9 mouse cellular contexts compared by ENCODE assay signal in genomic region chr7:104603173-104603572, GRCm38 (mm10). TPM values are rescaled to one million over a fixed set of nuclear protein-coding genes. Genes with fewer than 3 reads are reported as not detected.
A peak's percentile ranks its signal among the peaks of the same experiment; 100 is the strongest.
DNase-seq lines count a peak whose midpoint lies in the region; ATAC-seq and TF ChIP-seq lines count a peak whose summit lies in the region.
"Had no signal": no experiment of that assay in that cellular context is flagged by ENCODE, and none has a peak within 500 bp of the region (broad histone marks: within the 10 kb centered on the region; RNA-seq: fewer than 3 reads in every experiment).

No protein-coding gene starts in this region.

- peak; percentile 11 to 29 for DNase-seq in heart, adult 18-20 months
- DNase-seq in urinary bladder, postnatal 36 days (ENCODE audit: low spot score in 2 of 2) = peak; percentile 1 to 15
- no peak for DNase-seq in urinary bladder, postnatal 4 days (ENCODE audit: low spot score in 2 of 2)
- DNase-seq in embryonic facial prominence, embryonic 14.5 days (ENCODE audit: low spot score) = peak; percentile 3
- DNase-seq in lung, postnatal 0 days (ENCODE audit: low spot score) = peak; percentile 25
- peak; percentile 9 to 11 for DNase-seq in thymus, adult 18-20 months
- no peak for DNase-seq in cerebellum, adult 18-20 months

- no peak overlapping the region for H3K4me2 ChIP-seq in heart, embryonic 12.5 days
- no peak overlapping the region for H3K4me2 ChIP-seq in embryonic facial prominence, embryonic 14.5 days (ENCODE audit: low read depth, low read length)
- no peak overlapping the region for H3K4me2 ChIP-seq in lung, postnatal 0 days (replicated peaks; ENCODE audit: low read depth, low read length)

- no peaks in the 10 kb centered on the region for H3K27me3 ChIP-seq in heart, embryonic 12.5 days (replicated peaks)
- no peaks in the 10 kb centered on the region for H3K27me3 ChIP-seq in embryonic facial prominence, embryonic 14.5 days (replicated peaks; ENCODE audit: control insufficient read depth, insufficient read depth, low read length)
- H3K27me3 ChIP-seq in lung, postnatal 0 days (replicated peaks; ENCODE audit: insufficient read depth, low read length) = no peaks in the 10 kb centered on the region

- H3K9ac ChIP-seq in heart, embryonic 12.5 days = no peak overlapping the region
- H3K9ac ChIP-seq in embryonic facial prominence, embryonic 14.5 days (ENCODE audit: low read depth, low read length) = no peak overlapping the region
- H3K9ac ChIP-seq in lung, postnatal 0 days (replicated peaks; ENCODE audit: low read depth) = no peak overlapping the region

- TF ChIP-seq EP300 in lung, postnatal 0 days (IDR thresholded peaks at IDR 0.05) = no peak

- ATAC-seq in heart, embryonic 12.5 days (ENCODE audit: insufficient number of reproducible peaks, low FRiP score) = no peak
- ATAC-seq in embryonic facial prominence, embryonic 14.5 days (ENCODE audit: low read depth) = no peak
- no peak for ATAC-seq in lung, postnatal 0 days

- WGBS in heart, embryonic 12.5 days = 1% methylated on average over 3 of the region's 3 CpGs
- WGBS in embryonic facial prominence, embryonic 14.5 days = 3% methylated on average over 3 of the region's 3 CpGs
- WGBS in lung, postnatal 0 days = 6% methylated on average over 3 of the region's 3 CpGs

- no peak overlapping the region for H3K4me3 ChIP-seq in heart, embryonic 12.5 days
- H3K4me3 ChIP-seq in embryonic facial prominence, embryonic 14.5 days (ENCODE audit: low read depth, low read length) = no peak overlapping the region
- no peak overlapping the region for H3K4me3 ChIP-seq in lung, postnatal 0 days (ENCODE audit: low read depth, low read length)

- H3K27ac ChIP-seq in heart, embryonic 12.5 days (ENCODE audit: poor library complexity, severe bottlenecking) = no peak overlapping the region
- no peak overlapping the region for H3K27ac ChIP-seq in embryonic facial prominence, embryonic 14.5 days (replicated peaks; ENCODE audit: low read depth, low read length)
- no peak overlapping the region for H3K27ac ChIP-seq in lung, postnatal 0 days (ENCODE audit: low read length)
- H3K27ac ChIP-seq: macrophage had no signal

- H3K9me3 ChIP-seq in heart, embryonic 12.5 days (replicated peaks) = no peaks in the 10 kb centered on the region
- no peaks in the 10 kb centered on the region for H3K9me3 ChIP-seq in embryonic facial prominence, embryonic 14.5 days (ENCODE audit: control insufficient read depth, low read length)
- no peaks in the 10 kb centered on the region for H3K9me3 ChIP-seq in lung, postnatal 0 days (ENCODE audit: low read length)

- peak; percentile 72 for TF ChIP-seq CTCF in lung, postnatal 0 days (IDR thresholded peaks at IDR 0.05)

- no peaks in the 10 kb centered on the region for H3K4me1 ChIP-seq in heart, embryonic 12.5 days (replicated peaks)
- H3K4me1 ChIP-seq in embryonic facial prominence, embryonic 14.5 days (ENCODE audit: control insufficient read depth, insufficient read depth, low read length) = no peaks in the 10 kb centered on the region
- H3K4me1 ChIP-seq in lung, postnatal 0 days (ENCODE audit: insufficient read depth, low read depth, low read length) = no peaks in the 10 kb centered on the region

- H3K36me3 ChIP-seq in heart, embryonic 12.5 days = no peaks in the 10 kb centered on the region
- no peaks in the 10 kb centered on the region for H3K36me3 ChIP-seq in embryonic facial prominence, embryonic 14.5 days (ENCODE audit: control insufficient read depth, insufficient read depth, low read length)
- H3K36me3 ChIP-seq in lung, postnatal 0 days (ENCODE audit: insufficient read depth, low read length) = no peaks in the 10 kb centered on the region

RNA-seq across cellular contexts. Expression of gene Olfr655, which starts 1.6 kb away (rescaled TPM):
- not detected for total RNA-seq in heart, adult 18-20 months (2021)
- polyA plus RNA-seq in heart, embryonic 12.5 days (2016; fragmentation: Nextera tagmentation; extraction: Ambion mirVana) = not detected in 2 replicates
- polyA plus RNA-seq in embryonic facial prominence, embryonic 14.5 days (2014; fragmentation: Nextera tagmentation; extraction: Ambion mirVana) = not detected in 2 replicates
- polyA plus RNA-seq in lung, postnatal 0 days (2015; fragmentation: Nextera tagmentation; extraction: Ambion mirVana) = not detected in 2 replicates
- polyA plus RNA-seq: macrophage had no signal

RNA-seq across cellular contexts. Expression of gene Olfr656, which starts 10.6 kb away (rescaled TPM):
- total RNA-seq in heart, adult 18-20 months (2021) = not detected
- not detected in 2 replicates for polyA plus RNA-seq in heart, embryonic 12.5 days (2016; fragmentation: Nextera tagmentation; extraction: Ambion mirVana)
- polyA plus RNA-seq in embryonic facial prominence, embryonic 14.5 days (2014; fragmentation: Nextera tagmentation; extraction: Ambion mirVana) = 0.17 TPM in 1 of 2 replicates, not detected in the other
- not detected in 2 replicates for polyA plus RNA-seq in lung, postnatal 0 days (2015; fragmentation: Nextera tagmentation; extraction: Ambion mirVana)
- polyA plus RNA-seq: macrophage had no signal

RNA-seq across cellular contexts. Expression of gene Olfr654, which starts 16.3 kb away (rescaled TPM):
- not detected for total RNA-seq in heart, adult 18-20 months (2021)
- polyA plus RNA-seq in heart, embryonic 12.5 days (2016; fragmentation: Nextera tagmentation; extraction: Ambion mirVana) = not detected in 2 replicates
- not detected in 2 replicates for polyA plus RNA-seq in embryonic facial prominence, embryonic 14.5 days (2014; fragmentation: Nextera tagmentation; extraction: Ambion mirVana)
- not detected in 2 replicates for polyA plus RNA-seq in lung, postnatal 0 days (2015; fragmentation: Nextera tagmentation; extraction: Ambion mirVana)
- polyA plus RNA-seq: macrophage had no signal

RNA-seq across cellular contexts. Expression of gene Olfr657, which starts 21.4 kb away (rescaled TPM):
- total RNA-seq in heart, adult 18-20 months (2021) = not detected
- polyA plus RNA-seq in heart, embryonic 12.5 days (2016; fragmentation: Nextera tagmentation; extraction: Ambion mirVana) = not detected in 2 replicates
- 0.13 TPM in 1 of 2 replicates, not detected in the other for polyA plus RNA-seq in embryonic facial prominence, embryonic 14.5 days (2014; fragmentation: Nextera tagmentation; extraction: Ambion mirVana)
- polyA plus RNA-seq in lung, postnatal 0 days (2015; fragmentation: Nextera tagmentation; extraction: Ambion mirVana) = not detected in 2 replicates
- polyA plus RNA-seq: macrophage had no signal

RNA-seq across cellular contexts. Expression of gene Olfr653, which starts 26.1 kb away (rescaled TPM):
- total RNA-seq in heart, adult 18-20 months (2021) = not detected
- polyA plus RNA-seq in heart, embryonic 12.5 days (2016; fragmentation: Nextera tagmentation; extraction: Ambion mirVana) = not detected in 2 replicates
- polyA plus RNA-seq in embryonic facial prominence, embryonic 14.5 days (2014; fragmentation: Nextera tagmentation; extraction: Ambion mirVana) = 0.05 and 0.17 TPM in 2 replicates
- polyA plus RNA-seq in lung, postnatal 0 days (2015; fragmentation: Nextera tagmentation; extraction: Ambion mirVana) = not detected in 2 replicates
- polyA plus RNA-seq: macrophage had no signal

Comparison
In these comparisons a context has a peak if more than half of its experiments do, and no peak if none do; other contexts are left out.
1. DNase-seq: peak in heart, adult 18-20 months (2 of 2), urinary bladder, postnatal 36 days (2 of 2), embryonic facial prominence, embryonic 14.5 days (single experiment), lung, postnatal 0 days (single experiment) and thymus, adult 18-20 months (2 of 2); none in urinary bladder, postnatal 4 days (0 of 2) and cerebellum, adult 18-20 months (0 of 2).